Mouse (Mus musculus): Measurements from ENCODE around the gene Abcb1a.
"Not testable (repeated sequence)": the region's sequence is repeated elsewhere in the genome, so short reads cannot be mapped to it uniquely, and the experiment has no call there.

The Abcb1a gene

GRCm38 (mm10) chr5:8722867-8723266 lies 63.0 kb downstream of the Abcb1a start:
- no peak for DNase-seq (ENCODE audit: low spot score in 2 of 2)

DNA sequence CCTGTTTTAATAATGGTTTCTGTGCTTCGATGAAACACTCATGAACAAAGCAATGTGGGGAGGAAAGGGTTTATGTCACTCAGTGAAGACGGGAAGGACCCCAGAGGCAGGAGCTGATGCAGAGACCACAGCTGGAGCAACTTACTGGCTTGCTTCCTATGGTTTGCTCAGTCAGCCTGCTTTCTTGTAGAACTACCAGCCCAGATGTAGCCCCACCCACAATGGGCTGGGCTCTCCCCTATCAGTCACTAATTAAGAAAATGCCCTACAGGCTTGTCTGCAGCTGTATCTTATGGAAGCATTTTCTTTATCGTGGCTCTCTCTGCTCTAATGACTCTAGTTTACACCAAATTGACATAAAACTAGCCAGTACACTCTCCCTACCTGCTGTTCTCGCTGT lies 67.9 kb downstream of the Abcb1a start:
- DNase-seq (ENCODE audit: low spot score in 2 of 2) = no peak

GRCm38 (mm10) chr5:8732639-8733038 lies 72.8 kb downstream of the Abcb1a start:
- DNase-seq (ENCODE audit: low spot score in 2 of 2) = no peak

- DNase-seq (ENCODE audit: low spot score in 2 of 2) = not testable (repeated sequence)
These were observed 73.4 kb downstream of the Abcb1a start for GRCm38 (mm10) chr5:8733307-8733706.

DNA sequence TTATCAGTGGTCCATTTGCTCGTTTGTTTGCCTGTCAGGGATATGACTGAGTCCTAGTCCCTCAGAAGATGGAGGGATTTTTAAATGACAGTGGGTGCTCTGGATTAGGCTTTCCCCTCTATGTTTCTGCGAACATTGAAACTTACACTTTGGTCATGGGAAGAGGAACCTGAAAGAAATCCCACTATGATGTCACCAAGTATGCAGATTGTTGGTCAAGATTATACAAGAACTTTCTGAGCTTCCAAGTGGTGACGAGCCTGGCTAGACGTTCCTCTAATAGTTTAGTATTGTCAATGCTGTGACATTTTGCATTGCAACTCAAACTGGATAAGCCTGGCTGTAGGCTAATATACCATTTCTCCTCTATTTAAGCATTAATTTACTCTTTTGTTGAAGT lies 76.5 kb downstream of the Abcb1a start:
- no peak for DNase-seq (ENCODE audit: low spot score in 2 of 2)

- DNase-seq (ENCODE audit: low spot score in 2 of 2) = no peak
These were observed 77.2 kb downstream of the Abcb1a start for GRCm38 (mm10) chr5:8737062-8737461.

GRCm38 (mm10) chr5:8747244-8747643 lies 87.4 kb downstream of the Abcb1a start:
- DNase-seq (ENCODE audit: low spot score in 2 of 2) = not testable (repeated sequence)

DNA sequence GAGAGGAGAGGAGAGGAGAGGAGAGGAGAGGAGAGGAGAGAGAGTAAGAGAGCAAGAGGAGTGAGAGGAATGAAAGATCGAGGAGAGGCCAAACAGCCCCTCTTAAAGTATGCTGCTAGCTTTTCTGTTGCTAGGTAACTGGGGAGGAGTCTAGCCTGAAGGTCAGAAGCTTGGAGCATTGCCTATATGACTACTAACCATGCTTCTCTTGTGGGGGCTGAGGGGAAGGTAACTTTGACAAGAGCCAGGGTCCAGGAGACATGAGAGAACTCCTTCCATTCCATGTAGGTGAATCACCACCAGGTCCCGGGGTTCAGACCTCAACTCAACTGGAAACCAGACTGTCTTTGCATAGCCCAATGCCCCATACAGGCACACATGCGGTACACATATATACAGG lies 113.0 kb downstream of the Abcb1a start:
- DNase-seq (ENCODE audit: low spot score in 2 of 2) = no peak

- no peak for DNase-seq (ENCODE audit: low spot score in 2 of 2)
These were observed 118.4 kb downstream of the Abcb1a start for GRCm38 (mm10) chr5:8778311-8778710.

GRCm38 (mm10) chr5:8778751-8779150 lies 118.9 kb downstream of the Abcb1a start:
- no peak for DNase-seq (ENCODE audit: low spot score in 2 of 2)

- no peak for DNase-seq (ENCODE audit: low spot score in 2 of 2)
These were observed 132.4 kb downstream of the Abcb1a start for GRCm38 (mm10) chr5:8792281-8792680.
